Mouse (Mus musculus) thymus, adult 2 months (tissue): ENCODE data around the gene Tpra1.

Experiments
- CTCF ChIP-seq: fragments of 200-500 bp; IDR thresholded peaks from 2 replicates; pipeline ENCODE4 v1.5.1; 2012; ENCODE audit warnings: mild to moderate bottlenecking, control low read depth, low read length, moderate library complexity, borderline replicate concordance; ENCODE audit not compliant: control insufficient read depth, poor library complexity, insufficient read depth; ENCODE audit errors: extremely low read depth
- POLR2A ChIP-seq: fragments of 200-500 bp; IDR thresholded peaks from 2 replicates; pipeline ENCODE4 v1.6.1; 2012; ENCODE audit warnings: mild to moderate bottlenecking, low read length, control low read depth, moderate library complexity; ENCODE audit not compliant: control insufficient read depth, poor library complexity, insufficient read depth; ENCODE audit errors: extremely low read depth

DNA sequence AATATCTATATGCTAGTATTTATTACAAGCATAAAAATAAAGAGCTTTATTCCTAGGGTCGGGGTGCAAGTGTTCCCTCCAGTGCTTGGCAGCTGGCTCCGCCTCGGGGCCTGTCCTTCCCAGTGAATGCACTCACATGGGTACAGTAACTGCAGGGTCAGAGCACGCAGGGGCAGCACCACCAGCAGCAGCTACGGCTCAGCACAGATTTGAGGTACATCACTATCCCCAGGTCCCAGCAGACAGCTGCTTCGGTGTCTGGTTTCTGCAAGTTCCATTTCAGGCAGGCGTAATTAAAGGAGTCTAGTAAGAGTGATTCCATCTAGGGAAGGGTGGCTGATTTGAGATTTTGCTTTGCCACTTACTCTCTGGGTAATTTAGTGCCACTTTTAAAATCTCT is 43.7 kb upstream of the Tpra1 start:
- TF ChIP-seq CTCF = no peak
- TF ChIP-seq POLR2A = no peak
